Mouse (Mus musculus) left cerebral cortex, postnatal 14 days (tissue): Measurements from ENCODE around the gene Trim44. TPM values are rescaled to one million over a fixed set of nuclear protein-coding genes. Genes with fewer than 3 reads are reported as not detected.
A peak's percentile ranks its signal among the peaks of the same experiment; 100 is the strongest.

Experiments used
- DNase-seq, 2 experiments: peaks; one replicate each; pipeline ENCODE4 v3.0.0; 2021 to 2022; ENCODE audit warnings: low spot score in 2 of 2, mixed read lengths in 1 of 2
- intact Hi-C: fragments of 180-260 bp; cut with DNase I; formaldehyde crosslinking; loops from one replicate; pipeline ENCODE4 v1.15.1; 2025
- total RNA-seq, 2 experiments: library from RNA; stranded (reverse); gene quantifications; 2 replicates each; pipeline ENCODE4 v1.2.3; 2021

Trim44 gene
- total RNA-seq, 2 experiments from 2014 or later = 172 to 173 TPM

- DNase-seq = no peak
- intact Hi-C loops = no loop called here
These were observed 150.9 kb downstream of the Trim44 start for GRCm38 (mm10) chr2:102256591-102257335.

- DNase-seq = no peak
These were observed 151.5 kb downstream of the Trim44 start for GRCm38 (mm10) chr2:102256100-102256499.

DNA sequence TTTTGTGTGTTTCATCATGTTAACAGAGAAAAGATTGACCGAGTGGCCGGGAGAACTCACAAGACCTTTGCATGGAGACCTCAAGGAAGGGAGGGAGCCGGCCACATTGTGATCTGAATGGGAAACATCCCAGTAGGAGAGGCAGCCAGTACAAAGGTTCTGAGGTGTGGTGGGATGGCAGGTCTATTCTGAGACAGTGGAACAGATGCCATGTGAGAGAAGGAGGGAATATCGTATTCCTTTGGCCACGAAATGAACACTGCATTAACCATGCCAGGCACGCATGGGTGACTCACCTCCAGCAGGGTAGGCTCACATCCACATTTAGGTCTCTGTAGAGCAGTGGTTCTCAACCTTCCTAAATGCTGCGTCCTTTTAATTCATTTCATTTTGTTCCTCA lies 154.4 kb downstream of the Trim44 start:
- intact Hi-C loops = no loop called here
- DNase-seq = peak; percentile 19 to 46

More at GRCm38 (mm10) chr2:102256100-102256499, 151.5 kb downstream of the Trim44 start:
- intact Hi-C loops = no loop called here

DNA sequence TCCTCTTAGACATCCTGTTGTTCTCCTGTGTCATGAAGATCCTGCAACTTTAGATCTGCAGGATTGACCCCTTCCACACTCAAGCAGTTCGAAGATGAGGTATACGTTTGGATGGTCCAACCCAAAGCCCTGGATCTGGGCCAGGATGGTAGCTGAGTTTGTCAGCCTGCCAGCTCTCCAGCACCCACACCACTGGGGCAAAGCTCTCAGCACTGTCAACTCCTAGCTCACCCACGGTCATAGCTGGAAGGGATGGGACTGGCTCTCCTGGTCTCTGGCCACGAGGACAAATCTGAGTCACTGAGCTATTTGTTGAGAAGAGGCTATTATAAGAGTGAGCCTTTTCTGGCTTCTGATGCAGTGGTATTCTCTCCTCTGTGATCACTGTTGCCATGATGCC lies 155.0 kb downstream of the Trim44 start:
- intact Hi-C loops = no loop called here
- peak; percentile 20 to 34 for DNase-seq

Other genes with a start within 250 kb of the Trim44 start
- 10 to 100 TPM in 1 of 2 experiments, 1 to 10 TPM in 1; 9.6 to 10.6 TPM for gene Ldlrad3, start 221.4 kb downstream of the Trim44 start, total RNA-seq
- 10 to 100 TPM; 85.8 to 97.7 TPM for gene Fjx1, start 44.7 kb upstream of the Trim44 start, total RNA-seq
- 10 to 100 TPM; 34.4 to 35.9 TPM for gene Pamr1, start 142.2 kb upstream of the Trim44 start, total RNA-seq